Mouse (Mus musculus): ENCODE data around the gene Pagr1b. TPM values are rescaled to one million over a fixed set of nuclear protein-coding genes. Genes with fewer than 3 reads are reported as not detected.

The Pagr1b gene
- polyA plus RNA-seq, 1 experiment from 2014 or later: 0.65 TPM

DNA sequence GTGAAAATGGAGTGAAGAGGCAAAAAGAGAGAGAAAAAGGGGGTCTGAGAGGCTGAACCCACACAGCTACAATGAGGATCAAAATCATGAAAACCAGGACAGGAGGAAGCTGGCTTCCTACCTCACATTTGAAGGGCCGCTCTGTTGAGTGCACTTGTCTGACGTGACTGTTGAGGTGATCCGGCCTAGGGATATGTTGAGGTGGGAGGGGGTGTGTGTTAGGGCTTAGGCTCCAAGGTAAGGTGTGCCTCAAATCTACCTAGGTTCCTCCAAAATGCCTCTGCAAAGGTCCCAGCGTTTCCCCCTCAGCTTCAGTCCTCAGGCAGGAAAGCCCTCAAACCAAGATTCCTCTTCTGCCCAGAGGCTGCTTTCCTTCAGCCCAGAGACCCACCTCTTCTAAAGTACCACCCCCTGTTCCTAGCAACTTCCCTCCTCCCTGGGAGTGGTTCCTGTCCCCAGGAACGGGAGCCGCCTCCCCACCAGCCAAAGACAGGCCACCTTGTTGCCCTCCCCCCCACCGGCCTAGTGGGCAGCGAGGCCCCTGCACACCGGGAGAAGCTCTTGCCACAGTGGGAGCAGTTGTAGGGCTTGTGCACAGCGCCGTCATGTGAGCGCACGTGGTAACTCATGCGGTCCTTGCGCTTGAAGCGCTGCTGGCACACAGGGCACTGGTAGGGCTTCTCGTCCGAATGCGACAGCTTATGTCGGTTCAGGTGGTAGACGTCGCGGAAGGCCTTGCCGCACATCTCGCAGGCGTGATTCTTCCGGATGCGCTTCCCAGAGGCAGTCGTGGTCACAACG, 8.7 kb upstream of the Pagr1b start:
- no peaks in the 10 kb centered on the region for H3K27me3 ChIP-seq
- H3K36me3 ChIP-seq (ENCODE audit: poor library complexity, severe bottlenecking): peaks cover 46% of the 10 kb centered on the region
- peaks cover 63% of the 10 kb centered on the region for H3K4me1 ChIP-seq
- no peaks in the 10 kb centered on the region for H3K9me3 ChIP-seq (replicated peaks)
- H3K4me2 ChIP-seq: peak overlapping the region; percentile 99
- H3K4me3 ChIP-seq: peak overlapping the region; percentile 94
- peak overlapping the region; percentile 99 for H3K27ac ChIP-seq
- ATAC-seq: peak; percentile 50
- under 1% methylated on average over 30 of the region's 30 CpGs for WGBS
- peak overlapping the region; percentile 100 for H3K9ac ChIP-seq

DNA sequence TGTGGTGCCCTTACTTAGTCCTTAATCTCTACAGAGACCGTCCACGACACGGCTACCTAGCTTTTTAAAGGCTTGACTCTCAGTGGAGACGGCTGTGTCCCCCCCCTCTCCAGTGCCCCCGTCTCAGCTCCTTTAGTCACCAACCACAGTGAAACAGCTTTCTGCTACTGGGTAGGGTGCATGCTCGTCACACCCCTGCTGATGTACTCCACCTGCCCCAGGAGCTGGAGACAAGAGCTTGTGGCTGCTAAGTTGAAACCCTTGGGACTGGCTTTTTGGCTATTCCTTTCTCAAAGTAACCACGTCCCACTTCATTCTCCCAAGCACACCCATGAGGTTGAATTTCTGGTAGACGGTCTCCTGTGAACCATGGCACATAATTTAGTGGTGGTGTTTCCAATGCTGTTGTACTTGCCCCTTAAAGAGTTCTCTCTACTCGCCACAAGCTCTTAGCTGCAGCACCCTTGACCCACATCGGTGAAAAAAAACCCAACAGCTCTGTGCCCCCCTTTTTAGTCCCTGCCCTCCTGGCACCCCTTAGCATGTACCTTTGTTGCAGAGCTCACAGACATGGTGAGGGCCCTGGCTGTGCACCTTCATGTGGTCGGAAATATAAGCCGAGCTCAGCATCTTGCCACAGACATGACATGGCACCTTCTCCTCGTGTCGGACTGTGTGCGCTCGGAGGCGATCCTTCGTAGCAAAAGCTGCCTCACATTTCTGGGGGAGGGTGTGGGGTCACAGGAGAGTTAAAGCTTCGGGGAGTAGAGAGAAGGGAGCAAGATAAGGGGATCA, 7.8 kb upstream of the Pagr1b start:
- ATAC-seq: no peak
- peaks cover 39% of the 10 kb centered on the region for H3K36me3 ChIP-seq (ENCODE audit: poor library complexity, severe bottlenecking)
- H3K9me3 ChIP-seq (replicated peaks): no peaks in the 10 kb centered on the region
- H3K27ac ChIP-seq: peak overlapping the region; percentile 99
- peak overlapping the region; percentile 99 for H3K4me2 ChIP-seq
- peaks cover 71% of the 10 kb centered on the region for H3K4me1 ChIP-seq
- 20% methylated on average over 19 of the region's 19 CpGs for WGBS
- H3K27me3 ChIP-seq: no peaks in the 10 kb centered on the region
- H3K4me3 ChIP-seq: peak overlapping the region; percentile 94
- peak overlapping the region; percentile 100 for H3K9ac ChIP-seq

DNA sequence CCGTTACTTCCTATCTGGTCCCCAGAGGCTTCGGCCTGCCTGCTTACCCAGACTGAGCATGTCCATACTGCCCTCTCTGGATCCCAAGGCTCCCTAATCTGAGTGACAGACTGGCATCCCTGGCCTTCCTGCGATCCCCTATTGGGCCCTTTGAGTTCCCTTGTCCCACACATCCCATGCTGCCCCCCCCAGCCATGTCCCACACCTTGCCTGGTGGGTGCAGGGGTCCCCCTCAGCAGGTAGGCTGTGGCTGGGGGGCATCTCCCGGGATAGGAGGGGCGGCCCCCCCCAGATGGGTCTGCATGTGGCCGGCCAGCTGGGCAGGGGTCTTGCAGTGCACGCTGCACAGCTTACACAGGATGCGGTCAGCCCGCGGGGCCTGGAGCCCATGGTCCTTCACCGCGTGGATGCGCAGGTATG, 7.0 kb upstream of the Pagr1b start:
- Histone ChIP-seq H3K9ac (peak overlapping the region; percentile 100), H3K4me3 (peak overlapping the region; percentile 94), H3K27me3 (no peaks in the 10 kb centered on the region), H3K27ac (peak overlapping the region; percentile 92), H3K36me3 (ENCODE audit: poor library complexity, severe bottlenecking) (peaks cover 33% of the 10 kb centered on the region), H3K4me2 (peak overlapping the region; percentile 99), H3K9me3 (replicated peaks) (no peaks in the 10 kb centered on the region), H3K4me1 (peaks cover 77% of the 10 kb centered on the region)
- 63% methylated on average over 13 of the region's 13 CpGs for WGBS
- ATAC-seq: no peak

DNA sequence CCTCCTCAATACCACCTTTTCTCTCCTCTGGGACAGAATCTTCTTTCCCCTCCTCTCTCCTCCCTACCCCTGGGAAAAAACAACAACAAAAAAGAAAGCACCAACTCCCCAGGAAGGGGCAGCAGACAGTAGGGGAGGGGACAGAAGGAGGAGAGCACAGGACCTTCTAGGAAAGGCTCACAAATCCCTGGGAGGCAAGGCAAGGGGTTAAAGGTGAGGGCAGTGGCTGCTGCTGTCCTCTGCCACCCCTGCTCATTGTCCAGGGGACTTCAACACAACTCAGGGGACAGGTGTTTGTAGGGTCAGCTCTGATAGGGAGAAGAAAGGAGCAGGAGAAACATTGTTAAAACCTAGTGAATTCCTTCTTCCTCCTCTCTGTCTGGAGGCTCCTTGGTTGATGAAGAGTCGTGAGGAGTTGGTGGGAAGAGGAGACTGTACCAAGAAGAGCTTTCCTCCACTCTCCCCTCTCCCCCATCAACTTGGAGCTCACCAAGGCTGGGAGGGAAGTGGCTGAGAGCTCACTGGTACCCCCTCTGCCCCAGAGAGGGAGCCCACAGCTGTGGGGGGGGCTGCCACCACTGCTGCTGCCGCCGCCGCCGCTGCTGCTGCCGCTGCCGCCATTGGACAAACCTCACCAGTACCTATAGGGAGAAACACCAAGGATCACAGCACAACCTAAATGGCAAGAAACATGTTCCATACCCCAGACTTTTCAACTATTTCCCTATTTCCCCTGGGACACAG, 6.4 kb upstream of the Pagr1b start:
- WGBS: 57% methylated on average over 7 of the region's 7 CpGs
- Histone ChIP-seq H3K9ac (peak overlapping the region; percentile 100), H3K9me3 (replicated peaks) (no peaks in the 10 kb centered on the region), H3K4me1 (peaks cover 77% of the 10 kb centered on the region), H3K36me3 (ENCODE audit: poor library complexity, severe bottlenecking) (peaks cover 33% of the 10 kb centered on the region), H3K27me3 (no peaks in the 10 kb centered on the region), H3K27ac (peak overlapping the region; percentile 92), H3K4me2 (peak overlapping the region; percentile 99), H3K4me3 (peak overlapping the region; percentile 94)
- ATAC-seq: no peak

DNA sequence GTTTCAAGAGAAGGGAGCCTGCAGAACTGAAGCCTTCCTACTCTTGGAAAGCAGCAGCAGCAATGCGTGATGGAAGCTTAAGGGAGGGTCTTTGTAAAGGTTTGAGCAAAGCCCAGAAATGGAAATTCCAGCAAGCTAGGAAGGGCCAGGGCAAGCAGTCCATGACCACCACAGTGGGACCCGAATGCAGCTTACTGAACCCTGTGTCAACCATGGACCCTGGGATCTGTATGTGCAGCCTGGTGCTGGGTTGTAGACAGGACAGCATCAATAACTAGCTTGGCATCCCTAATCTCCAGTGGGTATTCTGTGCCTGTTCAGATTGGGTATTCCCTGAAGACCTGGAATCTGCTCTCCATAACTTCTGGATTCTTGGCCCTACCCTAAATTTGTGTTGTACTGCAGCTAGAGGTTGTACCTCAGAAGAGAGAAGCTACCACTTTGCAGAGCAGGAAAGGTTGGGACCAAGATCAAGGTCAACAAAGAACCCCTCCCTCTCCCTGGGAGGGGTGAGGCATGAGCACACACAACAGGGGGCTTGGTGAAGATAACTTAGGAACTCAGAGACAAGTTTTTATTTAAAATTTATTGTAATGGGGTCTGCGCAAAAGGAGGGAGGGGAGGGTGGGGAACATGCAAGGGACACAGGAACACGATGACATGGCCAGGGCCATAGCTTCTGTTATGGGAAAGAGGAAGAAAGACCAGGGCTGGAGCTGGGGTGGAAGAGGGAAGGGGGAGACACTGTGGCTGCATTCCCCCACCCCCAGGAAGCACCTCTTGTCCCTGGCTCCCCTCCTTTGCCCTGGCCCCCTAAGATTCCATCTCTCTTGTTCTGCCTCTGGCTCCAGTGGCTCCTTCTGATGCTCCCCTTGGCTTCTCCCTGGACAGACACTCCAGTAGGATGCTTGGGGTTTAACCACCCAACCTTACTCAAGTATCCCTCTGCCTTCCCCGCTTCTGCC, 5.6 kb upstream of the Pagr1b start:
- Histone ChIP-seq H3K9ac (peak overlapping the region; percentile 100), H3K36me3 (ENCODE audit: poor library complexity, severe bottlenecking) (peaks cover 33% of the 10 kb centered on the region), H3K9me3 (replicated peaks) (no peaks in the 10 kb centered on the region), H3K4me2 (peak overlapping the region; percentile 99), H3K27ac (peak overlapping the region; percentile 92), H3K4me1 (peaks cover 79% of the 10 kb centered on the region), H3K27me3 (no peaks in the 10 kb centered on the region), H3K4me3 (peak overlapping the region; percentile 94)
- ATAC-seq: no peak
- 40% methylated on average over 5 of the region's 5 CpGs for WGBS

DNA sequence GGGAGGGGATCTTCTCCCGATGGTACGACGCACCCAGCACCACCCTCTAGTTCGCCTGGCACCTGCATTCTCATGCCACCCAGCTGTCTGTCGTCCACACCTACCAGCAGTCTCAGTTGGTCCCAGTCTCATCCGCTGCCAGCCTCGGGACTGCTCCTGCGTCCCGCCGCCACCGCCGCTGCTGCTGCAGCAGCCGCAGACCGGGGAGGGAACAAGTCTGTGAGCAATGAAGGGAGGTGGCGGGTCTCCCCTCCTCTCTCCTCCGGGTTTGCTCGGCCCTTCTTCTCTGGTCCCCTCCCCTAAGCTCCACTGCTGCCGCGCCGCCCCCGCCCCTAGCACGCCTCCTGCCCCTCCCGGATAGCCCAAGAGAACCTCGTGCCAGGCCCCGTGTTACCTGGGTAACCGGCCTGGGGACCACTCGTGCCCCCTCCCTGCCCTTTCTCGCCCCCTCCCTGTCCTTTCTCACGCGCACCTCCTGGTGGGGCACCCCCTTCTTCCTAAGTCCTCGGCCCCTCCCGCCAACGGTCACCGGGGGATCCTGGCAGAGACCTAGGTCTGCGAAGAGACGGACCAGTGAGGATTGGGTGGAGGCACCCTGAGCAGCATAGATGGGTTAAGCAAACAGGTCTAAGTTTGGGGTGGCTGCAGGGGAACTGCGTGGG, 4.7 kb upstream of the Pagr1b start, which contains the start of the genes Gm42742 and Prrt2:
Gm42742 (minus strand) TSS at position 197 of the 662 bp plus-strand sequence.
Prrt2 (minus strand) TSS at position 311 of the 662 bp plus-strand sequence.
- Histone ChIP-seq H3K9me3 (replicated peaks) (no peaks in the 10 kb centered on the region), H3K36me3 (ENCODE audit: poor library complexity, severe bottlenecking) (peaks cover 33% of the 10 kb centered on the region), H3K4me3 (peak within 1 kb of the TSS; percentile 55), H3K27me3 (no peaks in the 10 kb centered on the region), H3K9ac (peak within 1 kb of the TSS; percentile 100), H3K27ac (peak within 1 kb of the TSS; percentile 92), H3K4me1 (peaks cover 82% of the 10 kb centered on the region), H3K4me2 (peak within 1 kb of the TSS; percentile 99)
- peak; percentile 16 for ATAC-seq
- WGBS: 2% methylated on average over 30 of the region's 37 CpGs

DNA sequence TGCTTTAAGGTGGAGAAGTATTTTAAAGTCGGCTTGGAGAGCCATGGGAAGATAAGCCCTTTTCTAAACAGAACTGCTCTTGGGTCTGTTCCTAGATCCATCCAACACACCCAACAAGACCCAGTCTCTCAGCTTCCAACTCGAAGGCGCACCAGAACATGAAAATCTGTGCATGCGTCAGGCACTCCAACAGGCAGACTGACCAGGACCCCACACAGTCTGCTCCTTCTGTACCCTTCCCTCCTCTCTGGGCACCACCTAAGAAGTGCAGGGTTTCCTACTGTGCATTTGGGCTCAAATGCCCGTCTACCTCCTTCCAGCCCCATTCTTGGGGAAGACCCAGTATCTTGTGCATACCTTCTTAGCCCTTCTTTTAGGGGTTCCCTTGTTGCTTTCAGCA, 4.2 kb upstream of the Pagr1b start:
- Histone ChIP-seq H3K4me3 (peak overlapping the region; percentile 55), H3K36me3 (ENCODE audit: poor library complexity, severe bottlenecking) (peaks cover 35% of the 10 kb centered on the region), H3K4me2 (peak overlapping the region; percentile 99), H3K9me3 (replicated peaks) (no peaks in the 10 kb centered on the region), H3K9ac (peak overlapping the region; percentile 100), H3K27ac (peak overlapping the region; percentile 92), H3K4me1 (peaks cover 88% of the 10 kb centered on the region), H3K27me3 (no peaks in the 10 kb centered on the region)
- no peak for ATAC-seq
- 29% methylated on average over 5 of the region's 5 CpGs for WGBS

DNA sequence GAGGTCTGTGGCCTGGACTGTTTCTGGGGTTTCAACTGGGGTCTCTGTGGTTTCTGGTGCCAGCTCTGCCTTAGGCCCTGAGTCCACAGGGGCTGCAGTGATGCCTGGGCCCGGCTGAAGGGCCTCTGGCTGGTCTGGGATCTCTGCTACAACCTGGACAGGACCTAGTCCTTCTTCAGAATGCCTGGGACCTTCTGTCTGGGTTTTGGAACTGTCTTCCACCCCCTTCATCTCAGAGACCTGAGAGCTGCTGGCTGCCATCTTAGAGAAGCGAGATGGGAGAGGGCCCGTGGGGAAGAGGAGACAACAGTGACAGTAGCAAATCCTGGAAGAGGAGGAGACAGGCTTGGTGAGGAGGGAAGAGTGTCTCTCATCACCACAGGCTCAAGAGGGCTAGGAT, 3.7 kb upstream of the Pagr1b start:
- peak overlapping the region; percentile 99 for H3K4me2 ChIP-seq
- H3K9me3 ChIP-seq (replicated peaks): no peaks in the 10 kb centered on the region
- H3K4me1 ChIP-seq: peaks cover 91% of the 10 kb centered on the region
- WGBS: 58% methylated on average over 3 of the region's 3 CpGs
- ATAC-seq: no peak
- H3K36me3 ChIP-seq (ENCODE audit: poor library complexity, severe bottlenecking): peaks cover 40% of the 10 kb centered on the region
- H3K27me3 ChIP-seq: no peaks in the 10 kb centered on the region
- peak overlapping the region; percentile 55 for H3K4me3 ChIP-seq
- H3K9ac ChIP-seq: peak overlapping the region; percentile 100
- H3K27ac ChIP-seq: 0 out of 2 replicates have a peak overlapping the region, but pooled peaks have one; percentile 92

DNA sequence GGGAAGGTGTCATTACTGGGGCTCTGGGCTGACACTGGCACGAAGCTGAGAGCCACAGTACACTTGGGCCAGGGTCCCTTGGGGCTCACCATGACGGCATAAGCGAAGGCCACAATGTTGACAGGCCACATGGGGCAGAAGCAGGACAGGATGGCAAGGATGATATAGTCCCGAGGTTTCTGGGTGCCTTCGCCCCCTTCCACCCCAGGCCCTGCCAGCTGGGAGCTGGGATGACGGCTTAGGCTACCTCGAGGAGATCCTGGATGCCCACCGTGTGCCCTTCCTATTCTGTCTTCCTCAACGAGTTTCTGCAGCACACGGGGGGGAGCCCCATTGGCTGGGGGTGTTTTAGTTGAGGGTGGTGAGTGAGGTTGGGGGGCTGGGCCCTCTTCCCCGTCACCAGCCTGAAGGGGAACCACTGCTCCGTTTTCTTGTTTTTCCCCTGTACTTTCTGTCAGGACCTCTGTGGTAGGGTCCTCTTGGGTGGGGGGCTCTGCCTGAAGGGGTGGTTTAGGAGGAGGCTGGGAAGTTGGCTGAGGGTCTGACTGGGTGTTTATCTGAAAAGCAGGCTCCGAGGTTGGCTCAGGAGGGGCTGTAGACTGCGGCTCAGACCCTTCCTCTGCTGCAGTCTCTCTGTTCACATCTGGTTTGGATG, 3.1 kb upstream of the Pagr1b start:
- peak overlapping the region; percentile 55 for H3K4me3 ChIP-seq
- peak overlapping the region; percentile 100 for H3K9ac ChIP-seq
- H3K4me2 ChIP-seq: peak overlapping the region; percentile 99
- WGBS: 82% methylated on average over 14 of the region's 14 CpGs
- no peaks in the 10 kb centered on the region for H3K27me3 ChIP-seq
- no peaks in the 10 kb centered on the region for H3K9me3 ChIP-seq (replicated peaks)
- H3K27ac ChIP-seq: no peak overlapping the region
- no peak for ATAC-seq
- H3K4me1 ChIP-seq: peaks cover 91% of the 10 kb centered on the region
- H3K36me3 ChIP-seq (ENCODE audit: poor library complexity, severe bottlenecking): peaks cover 42% of the 10 kb centered on the region

Measured in forebrain, embryonic 13.5 days (tissue).